Mouse (Mus musculus) erythroblast, embryonic 14.5 days (primary cell): Measurements from ENCODE around the gene Efcab1.

ENCODE experiments used
- GATA1 ChIP-seq: IDR thresholded peaks from 2 replicates; pipeline ENCODE4 v1.6.1; 2012; ENCODE audit warnings: low read length, inconsistent platforms, mixed read lengths
- TAL1 ChIP-seq: IDR thresholded peaks from 3 replicates; pipeline ENCODE4 v1.6.1; 2012; ENCODE audit warnings: low read length, inconsistent platforms, mixed read lengths

DNA sequence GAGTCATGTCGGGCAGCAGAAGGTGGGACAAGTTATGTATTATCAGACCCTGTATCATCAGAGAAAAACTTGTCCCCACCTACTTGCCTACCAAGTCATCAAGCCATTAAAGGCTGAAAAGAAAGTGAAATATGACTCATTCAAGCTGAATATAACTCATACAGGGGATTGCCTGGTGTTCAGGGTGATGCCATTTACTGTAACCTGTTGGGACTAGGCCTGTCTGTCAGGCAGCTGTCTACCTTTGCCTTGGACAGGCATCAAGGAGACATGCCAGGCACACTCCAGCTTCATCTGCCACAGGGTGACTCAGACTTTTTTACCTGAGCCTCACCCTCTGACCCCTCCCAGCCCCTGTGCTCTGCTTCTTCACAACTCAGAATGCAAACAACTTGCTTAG is 21.0 kb upstream of the Efcab1 start:
- no peak for TF ChIP-seq GATA1
- no peak for TF ChIP-seq TAL1
